Mouse (Mus musculus) CH12.LX (cell line): ENCODE data around the gene Foxp1. TPM values are rescaled to one million over a fixed set of nuclear protein-coding genes. Genes with fewer than 3 reads are reported as not detected.

Experiments
- DNase-seq: peaks from one replicate; pipeline ENCODE4 v3.0.0-alpha.2; 2013; ENCODE audit errors: extremely low read depth
- H3K27ac ChIP-seq: 2 replicates; pipeline ENCODE4 v1.5.1; 2012; ENCODE audit warnings: low read depth, mild to moderate bottlenecking, control low read depth, moderate library complexity; ENCODE audit not compliant: insufficient read depth
- H3K27me3 ChIP-seq: replicated peaks from 2 replicates; pipeline ENCODE3; 2012; ENCODE audit warnings: inconsistent platforms
- H3K36me3 ChIP-seq, 2 experiments: replicated peaks in 1 of 2; 2 replicates each; pipeline versions ENCODE3 to v1.6.1; 2012; ENCODE audit warnings: inconsistent platforms in 1 of 2, low read length in 1 of 2, mild to moderate bottlenecking in 1 of 2, mixed read lengths in 1 of 2, moderate library complexity in 1 of 2; ENCODE audit not compliant: control insufficient read depth in 1 of 2, insufficient read depth in 1 of 2
- H3K4me1 ChIP-seq, 2 experiments: 2 replicates each; pipeline ENCODE4 v1.6.1; 2012; ENCODE audit warnings: inconsistent platforms in 1 of 2, moderate library complexity in 1 of 2; ENCODE audit not compliant: insufficient read depth in 2 of 2, control insufficient read depth in 1 of 2
- H3K4me2 ChIP-seq: 2 replicates; pipeline ENCODE4 v1.6.1; 2012; ENCODE audit warnings: low read depth, mild to moderate bottlenecking, control low read depth; ENCODE audit not compliant: poor library complexity, insufficient read depth, severe bottlenecking
- H3K4me3 ChIP-seq, 3 experiments: fragments of 150-350 bp in 1 of 3; sonication (generic) in 1 of 3; replicated peaks in 1 of 3; 2 replicates each; pipeline versions ENCODE3 to v1.5.1; 2011 to 2012; ENCODE audit warnings: low read depth in 2 of 3, low read length in 2 of 3, mild to moderate bottlenecking in 2 of 3, moderate library complexity in 2 of 3, control low read depth in 1 of 3, improper control_type of control experiment in 1 of 3, inconsistent platforms in 1 of 3, mixed read lengths in 1 of 3; ENCODE audit not compliant: poor library complexity in 1 of 3
- H3K79me2 ChIP-seq: replicated peaks from 2 replicates; pipeline ENCODE4 v1.6.1; 2012; ENCODE audit warnings: mild to moderate bottlenecking, moderate library complexity; ENCODE audit not compliant: control insufficient read depth, poor library complexity, insufficient read depth, severe bottlenecking; ENCODE audit errors: extremely low read depth
- H3K9ac ChIP-seq: 2 replicates; pipeline ENCODE4 v1.6.1; 2012; ENCODE audit warnings: low read depth, mild to moderate bottlenecking, control low read depth, moderate library complexity; ENCODE audit not compliant: insufficient read depth
- H3K9me3 ChIP-seq: replicated peaks from 2 replicates; pipeline ENCODE3; 2012; ENCODE audit warnings: low read length, inconsistent platforms, mixed read lengths
- BHLHE40 ChIP-seq: IDR thresholded peaks from 2 replicates; pipeline ENCODE4 v1.6.1; 2011; ENCODE audit warnings: mild to moderate bottlenecking, low read depth, low read length, improper control_type of control experiment
- CHD1 ChIP-seq: IDR thresholded peaks from 2 replicates; pipeline ENCODE4 v1.6.1; 2012; ENCODE audit warnings: low read depth, low read length, improper control_type of control experiment, inconsistent platforms
- E2F4 ChIP-seq: IDR thresholded peaks from 2 replicates; pipeline ENCODE4 v1.6.1; 2011; ENCODE audit warnings: low read depth, low read length, improper control_type of control experiment; ENCODE audit not compliant: insufficient replicate concordance
- EP300 ChIP-seq: IDR thresholded peaks from 2 replicates; pipeline ENCODE4 v1.6.1; 2011; ENCODE audit warnings: low read length, improper control_type of control experiment
- ETS1 ChIP-seq: conservative IDR thresholded peaks from 2 replicates; pipeline ENCODE4 v1.6.1; 2012; ENCODE audit warnings: low read depth, mild to moderate bottlenecking, inconsistent platforms, low read length, improper control_type of control experiment, moderate library complexity
- GABPA ChIP-seq: IDR thresholded peaks from 2 replicates; pipeline ENCODE4 v1.6.1; 2012; ENCODE audit warnings: low read depth, low read length, improper control_type of control experiment, inconsistent platforms; ENCODE audit not compliant: insufficient replicate concordance
- IRF4 ChIP-seq: IDR thresholded peaks from 2 replicates; pipeline ENCODE4 v1.6.1; 2014; ENCODE audit warnings: low read depth, mild to moderate bottlenecking, inconsistent platforms, low read length, improper control_type of control experiment
- MAFK ChIP-seq: IDR thresholded peaks from 2 replicates; pipeline ENCODE4 v1.6.1; 2011; ENCODE audit warnings: low read length, improper control_type of control experiment; ENCODE audit not compliant: insufficient replicate concordance
- MAX ChIP-seq: IDR thresholded peaks from 2 replicates; pipeline ENCODE4 v1.6.1; 2011; ENCODE audit warnings: low read length, improper control_type of control experiment
- MAZ ChIP-seq: IDR thresholded peaks from 2 replicates; pipeline ENCODE4 v1.6.1; 2012; ENCODE audit warnings: low read depth, mild to moderate bottlenecking, inconsistent platforms, low read length, improper control_type of control experiment, moderate library complexity
- MEF2A ChIP-seq: IDR thresholded peaks from 2 replicates; pipeline ENCODE4 v1.6.1; 2014; ENCODE audit warnings: low read depth, mild to moderate bottlenecking, inconsistent platforms, low read length, improper control_type of control experiment, borderline replicate concordance
- MXI1 ChIP-seq: IDR thresholded peaks from 2 replicates; pipeline ENCODE4 v1.6.1; 2011; ENCODE audit warnings: mild to moderate bottlenecking, low read depth, low read length, improper control_type of control experiment
- NELFE ChIP-seq: IDR thresholded peaks from 2 replicates; pipeline ENCODE4 v1.6.1; 2011; ENCODE audit warnings: low read depth, low read length, improper control_type of control experiment
- NRF1 ChIP-seq: IDR thresholded peaks from 2 replicates; pipeline ENCODE4 v1.6.1; 2014; ENCODE audit warnings: low read depth, mild to moderate bottlenecking, inconsistent platforms, low read length, improper control_type of control experiment, moderate library complexity
- PAX5 ChIP-seq: IDR thresholded peaks from 2 replicates; pipeline ENCODE4 v1.6.1; 2012; ENCODE audit warnings: low read length, inconsistent platforms, mixed read lengths
- POLR2A ChIP-seq: IDR thresholded peaks from 2 replicates; pipeline ENCODE4 v1.6.1; 2011; ENCODE audit warnings: low read depth, mild to moderate bottlenecking, improper control_type of control experiment, low read length
- RAD21 ChIP-seq: IDR thresholded peaks from 2 replicates; pipeline ENCODE4 v1.6.1; 2011; ENCODE audit warnings: low read depth, mild to moderate bottlenecking, low read length, improper control_type of control experiment, moderate library complexity
- SMC3 ChIP-seq: IDR thresholded peaks from 2 replicates; pipeline ENCODE4 v1.6.1; 2011; ENCODE audit warnings: low read depth, low read length, improper control_type of control experiment
- TBP ChIP-seq: conservative IDR thresholded peaks from 2 replicates; pipeline ENCODE4 v1.6.1; 2011; ENCODE audit warnings: low read depth, low read length, improper control_type of control experiment
- TCF12 ChIP-seq: IDR thresholded peaks from 2 replicates; pipeline ENCODE4 v1.6.1; 2014; ENCODE audit warnings: low read depth, mild to moderate bottlenecking, inconsistent platforms, low read length, improper control_type of control experiment
- UBTF ChIP-seq: IDR thresholded peaks from 2 replicates; pipeline ENCODE4 v1.6.1; 2012; ENCODE audit warnings: low read depth, mild to moderate bottlenecking, inconsistent platforms, low read length, improper control_type of control experiment, moderate library complexity
- USF1 ChIP-seq: IDR thresholded peaks from 2 replicates; pipeline ENCODE4 v1.6.1; 2014; ENCODE audit warnings: low read depth, mild to moderate bottlenecking, inconsistent platforms, low read length, improper control_type of control experiment
- ZC3H11A ChIP-seq: IDR thresholded peaks from 2 replicates; pipeline ENCODE4 v1.6.1; 2012; ENCODE audit warnings: low read depth, mild to moderate bottlenecking, inconsistent platforms, low read length, improper control_type of control experiment
- ZNF384 ChIP-seq: IDR thresholded peaks from 2 replicates; pipeline ENCODE4 v1.6.1; 2012; ENCODE audit warnings: low read depth, low read length, improper control_type of control experiment, inconsistent platforms
- dilution Hi-C: fragments of 300-500 bp; cut with MboI; formaldehyde crosslinking; loops from 2 replicates; pipeline ENCODE4 v1.14.3; 2020; ENCODE audit warnings: low sequenced_read_pairs; ENCODE audit not compliant: extremely low pct_unique_long_range_greater_than_20kb, extremely low pct_ligation_motif_present
- in situ Hi-C: fragments of 300-500 bp; cut with MboI; formaldehyde crosslinking; loops from 3 replicates; pipeline ENCODE4 v1.14.3; 2019; ENCODE audit warnings: low sequenced_read_pairs, low pct_ligation_motif_present, low pct_unique_long_range_greater_than_20kb, mixed read lengths
- polyA plus RNA-seq: library from polyadenylated mRNA; unstranded; fragments of >175 nt; gene quantifications from 2 replicates; pipeline ENCODE4 v1.2.1, GENCODE M21; 2012; ENCODE audit warnings: low read depth; ENCODE audit not compliant: insufficient read length
- total RNA-seq, 2 experiments: library from RNA; depleted of rRNA; stranded (reverse); fragments of 300-350 nt in 1 of 2; fragments of >200 nt in 1 of 2; gene quantifications; 2 replicates each; pipeline ENCODE4 v1.2.3; 2012 to 2014

The Foxp1 gene
- total and polyA plus RNA-seq, 3 experiments, result 66.5 to 105 (median 87.4) TPM

DNA sequence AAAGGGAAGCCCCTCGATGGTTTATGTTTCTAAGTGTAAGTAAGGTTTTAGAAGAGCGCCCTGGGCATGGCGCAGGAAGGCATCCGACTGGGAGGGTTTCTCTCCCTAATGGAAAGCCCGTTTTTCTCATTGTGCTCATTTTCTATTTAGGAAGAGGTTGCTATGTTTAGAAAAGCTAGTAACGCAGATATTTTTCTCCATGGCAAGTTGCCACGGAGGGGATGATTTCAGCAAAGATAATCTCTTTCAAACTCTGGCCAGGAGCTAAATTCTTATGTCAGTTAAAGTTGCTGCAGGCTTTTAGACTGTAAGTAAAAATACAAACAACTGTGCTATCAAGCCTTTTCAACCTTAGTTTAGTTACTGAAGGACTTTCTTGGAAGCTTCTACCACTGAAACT, 573.2 kb downstream of the Foxp1 start:
- no peak overlapping the region for H3K4me2 ChIP-seq
- no peak for DNase-seq
- H3K4me3 ChIP-seq, result no peak overlapping the region
- no peak overlapping the region for H3K9ac ChIP-seq
- H3K9me3 ChIP-seq, result no peaks in the 10 kb centered on the region
- H3K27me3 ChIP-seq, result no peaks in the 10 kb centered on the region
- no peak overlapping the region for H3K27ac ChIP-seq
- peaks cover 2% of the 10 kb centered on the region for H3K79me2 ChIP-seq
- peaks cover 66 to 94% of the 10 kb centered on the region in 2 experiments for H3K36me3 ChIP-seq
- H3K4me1 ChIP-seq, result peaks cover 3 to 45% of the 10 kb centered on the region in 2 experiments; a peak in 3 of 4 replicates
- dilution Hi-C loops (no loop called here), in situ Hi-C loops (loop anchor here (25.0 kb wide), 1 partner anchor 412 kb away; no protein-coding TSS in a partner anchor)
- TF ChIP-seq SMC3 (no peak), GABPA (no peak), MAX (no peak), CHD1 (no peak), MXI1 (no peak), NRF1 (no peak), ZC3H11A (no peak), MEF2A (no peak), IRF4 (no peak), USF1 (no peak), NELFE (no peak), MAFK (no peak), TBP (no peak), E2F4 (no peak), RAD21 (no peak), ETS1 (no peak), EP300 (no peak)
- TF ChIP-seq, all 38 proteins: peak for 0

DNA sequence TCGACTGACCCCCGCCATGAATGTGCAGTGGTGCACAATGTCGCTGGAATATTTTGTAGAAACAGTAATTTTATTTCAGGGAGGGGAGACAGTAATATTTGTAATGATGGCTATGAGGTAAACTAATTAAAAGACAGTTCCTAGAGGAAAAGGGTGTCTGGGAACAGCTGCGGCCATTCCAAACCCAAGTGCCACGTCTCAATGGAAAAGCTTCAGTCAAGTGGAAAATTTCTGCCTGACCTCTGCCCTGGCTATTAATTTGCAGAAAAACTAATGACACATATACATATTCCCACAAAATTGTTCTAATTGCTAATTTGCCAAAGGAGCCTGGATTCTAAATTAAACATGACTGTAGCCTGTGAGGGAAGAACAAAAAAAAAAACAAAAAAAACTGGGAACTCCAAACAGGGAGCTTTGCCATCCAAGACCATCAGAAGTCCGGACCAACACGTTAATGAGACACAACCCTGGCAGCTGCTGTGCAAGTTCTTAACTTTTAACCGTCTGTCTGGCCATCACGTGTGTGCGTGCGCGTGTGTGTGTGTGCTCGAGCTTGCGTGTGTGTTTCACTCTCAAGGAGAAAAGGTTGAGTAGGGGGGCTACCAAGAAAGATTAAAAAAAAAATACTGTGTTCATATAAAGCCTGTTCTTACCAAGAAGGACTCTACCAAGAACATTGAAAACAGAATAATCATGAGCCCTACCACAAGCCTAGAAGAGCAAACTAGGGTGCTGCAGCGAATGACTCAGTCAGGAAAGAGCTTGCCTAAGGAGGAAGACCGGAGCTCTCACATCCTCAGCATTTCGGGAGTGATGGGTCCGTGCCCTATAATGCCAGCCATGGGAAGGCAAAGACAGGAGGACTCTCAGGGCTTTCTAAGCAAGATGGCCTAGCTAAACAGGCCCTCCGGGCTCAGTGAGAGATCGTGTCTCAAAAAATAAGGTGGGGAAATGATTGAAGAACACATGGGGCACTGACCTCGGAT, 574.1 kb downstream of the Foxp1 start:
- Histone ChIP-seq H3K4me3 (no peak overlapping the region), H3K36me3 (peaks cover 67 to 94% of the 10 kb centered on the region in 2 experiments), H3K79me2 (peaks cover 2% of the 10 kb centered on the region), H3K9me3 (no peaks in the 10 kb centered on the region), H3K27me3 (no peaks in the 10 kb centered on the region), H3K9ac (no peak overlapping the region), H3K4me1 (peaks cover 3 to 38% of the 10 kb centered on the region in 2 experiments; a peak in 3 of 4 replicates), H3K27ac (no peak overlapping the region), H3K4me2 (no peak overlapping the region)
- no peak for TF ChIP-seq ZNF384
- no peak for TF ChIP-seq MXI1
- TF ChIP-seq BHLHE40, result no peak
- no peak for TF ChIP-seq PAX5
- TF ChIP-seq RAD21, result no peak
- no peak for TF ChIP-seq TCF12
- TF ChIP-seq IRF4, result no peak
- TF ChIP-seq ZC3H11A, result no peak
- no peak for TF ChIP-seq MAX
- no peak for TF ChIP-seq UBTF
- no peak for TF ChIP-seq E2F4
- no peak for TF ChIP-seq POLR2A
- no peak for TF ChIP-seq MAZ
- TF ChIP-seq EP300, result no peak
- no peak for TF ChIP-seq CHD1
- dilution Hi-C loops, result no loop called here
- in situ Hi-C loops, result loop anchor here (25.0 kb wide), 1 partner anchor 411 kb away; no protein-coding TSS in a partner anchor
- no peak for DNase-seq
